Mouse (Mus musculus): ENCODE measurements around the gene Med21. TPM values are rescaled to one million over a fixed set of nuclear protein-coding genes. Genes with fewer than 3 reads are reported as not detected.

Gene Med21
- total and polyA plus RNA-seq, 3 experiments = 42.4 to 124 (median 56.0) TPM

GRCm38 (mm10) chr6:146664116-146664515 is 21.8 kb downstream of the Med21 start:
- peaks cover 2 to 26% of the 10 kb centered on the region in 2 experiments; a peak in 3 of 4 replicates for H3K4me1 ChIP-seq (ENCODE audit: control insufficient read depth in 1 of 2, insufficient read depth in 2 of 2)
- TF ChIP-seq USF1 (IDR thresholded peaks at IDR 0.05; ENCODE audit: low read depth, low read length) (no peak), UBTF (IDR thresholded peaks at IDR 0.05; ENCODE audit: low read depth, low read length) (no peak), IRF4 (IDR thresholded peaks at IDR 0.05; ENCODE audit: low read depth, low read length) (no peak), MAFK (IDR thresholded peaks at IDR 0.05; ENCODE audit: insufficient replicate concordance, low read length) (no peak), NRF1 (IDR thresholded peaks at IDR 0.05; ENCODE audit: low read depth, low read length) (no peak), SIN3A (IDR thresholded peaks at IDR 0.05; ENCODE audit: low read length) (no peak), TBP (conservative IDR thresholded peaks at IDR 0.05; ENCODE audit: low read depth, low read length) (no peak)
- H3K79me2 ChIP-seq (replicated peaks; ENCODE audit: control insufficient read depth, extremely low read depth, insufficient read depth, poor library complexity, severe bottlenecking) = no peaks in the 10 kb centered on the region
- H3K36me3 ChIP-seq (replicated peaks in 1 of 2; ENCODE audit: control insufficient read depth in 1 of 2, insufficient read depth in 1 of 2, low read length in 1 of 2) = no peaks in the 10 kb centered on the region
- no peak overlapping the region for H3K27ac ChIP-seq (ENCODE audit: insufficient read depth, low read depth)
- no peak for DNase-seq (ENCODE audit: extremely low read depth)
- H3K9me3 ChIP-seq (replicated peaks; ENCODE audit: low read length) = no peaks in the 10 kb centered on the region
- dilution Hi-C loops (cut with MboI; ENCODE audit: extremely low pct_ligation_motif_present, extremely low pct_unique_long_range_greater_than_20kb, low sequenced_read_pairs) (no loop called here), in situ Hi-C loops (cut with MboI; ENCODE audit: low pct_ligation_motif_present, low pct_unique_long_range_greater_than_20kb, low sequenced_read_pairs) (loop anchor here (25.0 kb wide), 1 partner anchor 323 kb away; no protein-coding TSS in a partner anchor)
- no peak overlapping the region for H3K4me3 ChIP-seq (replicated peaks in 1 of 3; ENCODE audit: low read depth in 2 of 3, low read length in 2 of 3, poor library complexity in 1 of 3)
- H3K9ac ChIP-seq (ENCODE audit: insufficient read depth, low read depth) = no peak overlapping the region
- no peak overlapping the region for H3K4me2 ChIP-seq (ENCODE audit: insufficient read depth, low read depth, poor library complexity, severe bottlenecking)
- no peaks in the 10 kb centered on the region for H3K27me3 ChIP-seq (replicated peaks)

DNA sequence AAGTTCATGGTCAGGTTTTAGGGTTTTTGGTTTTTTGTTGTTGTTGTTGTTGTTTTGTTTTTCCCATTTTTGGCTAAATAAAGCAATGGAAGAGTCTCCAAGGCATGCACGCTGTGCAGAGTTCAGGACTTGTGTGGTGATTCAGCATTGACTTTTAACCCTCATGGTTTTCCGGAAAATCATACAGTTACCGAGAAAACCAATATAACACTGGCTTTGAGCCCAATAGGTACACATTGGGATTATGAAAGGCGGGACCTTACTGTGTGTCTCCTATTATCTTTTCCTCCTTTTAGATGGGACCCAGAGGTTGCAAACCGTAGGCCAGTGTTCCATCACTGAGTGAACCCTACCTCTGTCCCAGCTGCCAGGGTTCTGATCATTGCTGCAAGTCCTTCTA is 22.6 kb downstream of the Med21 start:
- Histone ChIP-seq H3K79me2 (replicated peaks; ENCODE audit: control insufficient read depth, extremely low read depth, insufficient read depth, poor library complexity, severe bottlenecking) (no peaks in the 10 kb centered on the region), H3K4me1 (ENCODE audit: control insufficient read depth in 1 of 2, insufficient read depth in 2 of 2) (peaks cover 2 to 26% of the 10 kb centered on the region in 2 experiments; a peak in 3 of 4 replicates), H3K4me3 (replicated peaks in 1 of 3; ENCODE audit: low read depth in 2 of 3, low read length in 2 of 3, poor library complexity in 1 of 3) (no peak overlapping the region), H3K9ac (ENCODE audit: insufficient read depth, low read depth) (no peak overlapping the region), H3K4me2 (ENCODE audit: insufficient read depth, low read depth, poor library complexity, severe bottlenecking) (no peak overlapping the region), H3K27ac (ENCODE audit: insufficient read depth, low read depth) (no peak overlapping the region), H3K27me3 (replicated peaks) (no peaks in the 10 kb centered on the region), H3K9me3 (replicated peaks; ENCODE audit: low read length) (peaks cover under 1% of the 10 kb centered on the region), H3K36me3 (replicated peaks in 1 of 2; ENCODE audit: control insufficient read depth in 1 of 2, insufficient read depth in 1 of 2, low read length in 1 of 2) (no peaks in the 10 kb centered on the region)
- in situ Hi-C loops (cut with MboI; ENCODE audit: low pct_ligation_motif_present, low pct_unique_long_range_greater_than_20kb, low sequenced_read_pairs) (loop anchor here (5.0 to 25.0 kb wide), 2 partner anchors 92 to 322 kb away; no protein-coding TSS in a partner anchor), dilution Hi-C loops (cut with MboI; ENCODE audit: extremely low pct_ligation_motif_present, extremely low pct_unique_long_range_greater_than_20kb, low sequenced_read_pairs) (no loop called here)
- TF ChIP-seq CHD2 (IDR thresholded peaks at IDR 0.05; ENCODE audit: low read length) (no peak), JUND (conservative IDR thresholded peaks at IDR 0.05; ENCODE audit: low read depth, low read length) (no peak), TCF12 (IDR thresholded peaks at IDR 0.05; ENCODE audit: low read depth, low read length) (no peak), ZMIZ1 (IDR thresholded peaks at IDR 0.05; ENCODE audit: low read depth, low read length) (no peak), ZNF384 (IDR thresholded peaks at IDR 0.05; ENCODE audit: low read depth, low read length) (no peak), MEF2A (IDR thresholded peaks at IDR 0.05; ENCODE audit: borderline replicate concordance, low read depth, low read length) (no peak), MAZ (IDR thresholded peaks at IDR 0.05; ENCODE audit: low read depth, low read length) (no peak)
- DNase-seq (ENCODE audit: extremely low read depth) = no peak

All from CH12.LX (cell line).